Mouse (Mus musculus): ENCODE measurements around the gene Syt3.

Syt3 gene

GRCm38 (mm10) chr7:44383980-44384715 lies at the start of gene Syt3:
Gene Syt3, plus strand, starts transcription at chr7:44384102.
- peak; percentile 16 to 58 for DNase-seq (ENCODE audit: low spot score in 2 of 2)

DNA sequence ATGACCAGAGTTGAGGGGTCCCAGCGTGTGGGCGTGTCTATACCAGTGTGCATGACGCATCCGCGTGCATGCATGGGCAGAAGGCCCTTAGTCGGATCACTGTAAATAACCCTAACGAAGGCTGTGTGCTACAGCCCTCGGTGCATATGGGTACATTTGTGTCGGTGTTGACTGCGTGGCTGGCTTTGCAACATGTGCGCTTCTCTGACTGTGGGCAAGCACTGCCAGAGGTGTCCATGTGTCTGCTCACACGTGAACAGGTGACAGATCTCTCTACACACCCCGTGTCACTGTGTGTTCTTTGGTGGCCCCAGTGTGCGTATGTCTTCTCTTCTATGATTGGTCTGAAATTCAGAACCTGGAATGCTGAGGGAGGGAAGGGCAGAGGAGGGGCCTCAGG lies 49.8 kb upstream of the Syt3 start:
- DNase-seq (ENCODE audit: low spot score in 2 of 2): no peak

GRCm38 (mm10) chr7:44335031-44335878 lies 48.6 kb upstream of the Syt3 start:
- DNase-seq (ENCODE audit: low spot score in 2 of 2): no peak

GRCm38 (mm10) chr7:44336046-44337021 lies 47.6 kb upstream of the Syt3 start:
- no peak for DNase-seq (ENCODE audit: low spot score in 2 of 2)

- no peak for DNase-seq (ENCODE audit: low spot score in 2 of 2)
Observed at GRCm38 (mm10) chr7:44337121-44337849, 46.6 kb upstream of the Syt3 start.

DNA sequence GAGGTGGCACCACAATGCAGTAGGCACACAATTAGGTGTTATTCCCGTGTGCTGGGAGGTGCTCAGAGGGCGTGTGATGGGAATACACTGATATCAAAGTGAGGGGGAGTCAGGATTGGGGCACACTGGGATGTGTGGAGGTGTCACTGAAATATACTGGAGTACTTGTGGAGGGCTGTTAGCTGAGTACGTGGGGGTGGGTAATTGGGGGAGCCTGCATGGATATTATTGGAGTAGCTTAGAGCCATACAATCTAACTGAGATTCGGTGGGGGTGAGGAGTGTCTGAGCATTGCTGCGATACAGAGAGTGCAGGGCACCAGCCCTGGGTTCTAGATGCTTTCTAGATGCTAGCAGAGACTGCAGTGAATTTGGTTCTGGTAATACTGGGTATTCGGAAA lies 43.7 kb upstream of the Syt3 start:
- no peak for DNase-seq (ENCODE audit: low spot score in 2 of 2)

GRCm38 (mm10) chr7:44341119-44341518 lies 42.8 kb upstream of the Syt3 start:
- no peak for DNase-seq (ENCODE audit: low spot score in 2 of 2)

- no peak for DNase-seq (ENCODE audit: low spot score in 2 of 2)
Observed at GRCm38 (mm10) chr7:44341714-44342113, 42.2 kb upstream of the Syt3 start.

GRCm38 (mm10) chr7:44343459-44344015 lies 40.4 kb upstream of the Syt3 start:
- no peak for DNase-seq (ENCODE audit: low spot score in 2 of 2)

GRCm38 (mm10) chr7:44344622-44345021 lies 39.3 kb upstream of the Syt3 start:
- peak in 1 of 2 experiments; percentile 35 for DNase-seq (ENCODE audit: low spot score in 2 of 2)

GRCm38 (mm10) chr7:44349043-44349442 lies 34.9 kb upstream of the Syt3 start:
- no peak for DNase-seq (ENCODE audit: low spot score in 2 of 2)

GRCm38 (mm10) chr7:44350957-44351711 lies 32.8 kb upstream of the Syt3 start:
- DNase-seq (ENCODE audit: low spot score in 2 of 2): peak; percentile 47 to 78

DNA sequence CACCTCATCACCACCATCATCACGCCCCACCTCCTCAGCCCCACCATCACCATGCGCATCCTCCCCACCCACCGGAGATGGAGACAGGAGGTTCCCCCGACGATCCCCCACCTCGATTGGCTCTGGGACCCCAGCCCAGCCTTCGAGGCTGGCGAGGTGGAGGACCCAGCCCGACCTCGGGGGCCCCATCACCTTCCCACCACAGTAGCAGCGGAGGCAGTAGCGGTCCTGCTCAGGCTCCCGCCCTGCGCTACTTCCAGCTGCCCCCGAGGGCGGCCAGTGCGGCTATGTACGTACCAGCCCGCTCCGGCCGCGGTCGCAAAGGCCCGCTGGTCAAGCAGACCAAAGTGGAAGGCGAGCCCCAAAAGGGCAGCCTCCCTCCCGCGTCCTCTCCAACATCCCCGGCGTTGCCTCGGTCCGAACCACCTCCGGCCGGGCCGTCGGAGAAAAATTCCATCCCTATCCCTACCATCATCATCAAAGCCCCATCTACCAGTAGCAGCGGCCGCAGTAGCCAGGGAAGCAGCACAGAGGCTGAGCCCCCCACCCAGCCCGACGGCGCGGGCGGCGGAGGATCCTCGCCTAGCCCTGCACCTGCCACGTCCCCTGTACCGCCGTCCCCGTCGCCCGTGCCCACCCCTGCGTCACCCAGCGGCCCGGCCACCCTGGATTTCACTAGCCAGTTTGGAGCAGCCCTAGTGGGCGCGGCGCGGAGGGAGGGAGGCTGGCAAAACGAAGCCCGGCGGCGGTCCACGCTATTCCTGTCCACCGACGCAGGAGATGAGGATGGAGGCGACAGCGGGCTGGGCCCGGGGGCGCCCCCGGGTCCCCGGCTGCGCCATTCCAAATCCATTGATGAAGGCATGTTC lies 31.8 kb upstream of the Syt3 start:
- no peak for DNase-seq (ENCODE audit: low spot score in 2 of 2)

DNA sequence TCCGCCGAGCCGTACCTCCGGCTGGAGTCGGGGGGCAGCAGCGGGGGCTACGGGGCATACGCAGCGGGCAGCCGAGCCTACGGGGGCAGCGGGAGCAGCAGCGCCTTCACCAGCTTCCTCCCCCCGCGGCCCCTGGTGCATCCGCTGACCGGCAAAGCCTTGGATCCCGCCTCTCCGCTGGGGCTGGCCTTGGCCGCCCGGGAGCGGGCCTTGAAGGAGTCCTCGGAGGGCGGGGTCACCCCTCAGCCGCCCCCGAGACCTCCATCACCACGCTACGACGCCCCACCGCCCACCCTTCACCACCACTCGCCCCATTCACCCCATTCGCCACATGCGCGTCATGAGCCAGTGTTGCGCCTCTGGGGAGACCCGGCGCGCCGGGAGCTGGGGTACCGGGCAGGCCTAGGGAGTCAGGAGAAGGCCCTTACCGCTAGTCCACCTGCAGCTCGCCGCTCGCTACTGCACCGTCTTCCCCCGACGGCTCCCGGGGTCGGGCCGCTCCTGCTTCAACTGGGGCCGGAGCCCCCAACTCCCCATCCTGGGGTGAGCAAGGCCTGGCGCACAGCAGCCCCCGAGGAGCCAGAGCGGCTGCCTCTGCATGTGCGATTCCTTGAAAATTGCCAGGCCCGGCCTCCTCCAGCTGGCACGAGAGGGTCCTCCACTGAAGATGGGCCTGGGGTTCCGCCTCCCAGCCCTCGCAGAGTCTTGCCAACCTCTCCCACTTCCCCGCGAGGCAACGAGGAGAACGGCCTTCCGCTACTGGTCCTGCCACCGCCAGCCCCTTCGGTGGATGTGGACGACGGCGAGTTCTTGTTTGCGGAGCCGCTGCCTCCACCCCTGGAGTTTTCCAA lies 30.9 kb upstream of the Syt3 start:
- no peak for DNase-seq (ENCODE audit: low spot score in 2 of 2)

- no peak for DNase-seq (ENCODE audit: low spot score in 2 of 2)
Observed at GRCm38 (mm10) chr7:44353601-44354340, 30.1 kb upstream of the Syt3 start.

DNA sequence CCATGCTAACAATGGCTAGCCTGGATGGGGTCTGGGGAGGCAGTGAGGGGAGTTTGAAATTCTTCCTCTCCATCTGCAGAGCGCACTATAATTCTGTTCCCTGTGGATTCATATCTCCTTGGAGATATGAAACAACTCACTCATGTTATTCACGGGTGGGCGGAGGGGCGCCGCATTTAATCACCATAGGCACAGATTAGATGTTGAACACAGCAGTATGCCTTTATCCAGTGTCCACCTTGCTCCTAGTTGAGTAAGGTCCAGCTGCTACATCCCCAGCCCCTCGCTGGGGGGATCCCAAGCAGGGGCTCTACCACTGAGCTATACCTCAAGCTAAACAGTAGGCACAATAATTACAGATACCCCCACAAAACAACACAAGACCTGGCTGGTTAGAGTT lies 28.5 kb upstream of the Syt3 start:
- DNase-seq (ENCODE audit: low spot score in 2 of 2): no peak
